Mouse (Mus musculus): ENCODE data around the gene Cog6. TPM values are rescaled to one million over a fixed set of nuclear protein-coding genes. Genes with fewer than 3 reads are reported as not detected.

The Cog6 gene
- polyA plus RNA-seq (2017; shearing (Covaris generic)) = 44.8 TPM

DNA sequence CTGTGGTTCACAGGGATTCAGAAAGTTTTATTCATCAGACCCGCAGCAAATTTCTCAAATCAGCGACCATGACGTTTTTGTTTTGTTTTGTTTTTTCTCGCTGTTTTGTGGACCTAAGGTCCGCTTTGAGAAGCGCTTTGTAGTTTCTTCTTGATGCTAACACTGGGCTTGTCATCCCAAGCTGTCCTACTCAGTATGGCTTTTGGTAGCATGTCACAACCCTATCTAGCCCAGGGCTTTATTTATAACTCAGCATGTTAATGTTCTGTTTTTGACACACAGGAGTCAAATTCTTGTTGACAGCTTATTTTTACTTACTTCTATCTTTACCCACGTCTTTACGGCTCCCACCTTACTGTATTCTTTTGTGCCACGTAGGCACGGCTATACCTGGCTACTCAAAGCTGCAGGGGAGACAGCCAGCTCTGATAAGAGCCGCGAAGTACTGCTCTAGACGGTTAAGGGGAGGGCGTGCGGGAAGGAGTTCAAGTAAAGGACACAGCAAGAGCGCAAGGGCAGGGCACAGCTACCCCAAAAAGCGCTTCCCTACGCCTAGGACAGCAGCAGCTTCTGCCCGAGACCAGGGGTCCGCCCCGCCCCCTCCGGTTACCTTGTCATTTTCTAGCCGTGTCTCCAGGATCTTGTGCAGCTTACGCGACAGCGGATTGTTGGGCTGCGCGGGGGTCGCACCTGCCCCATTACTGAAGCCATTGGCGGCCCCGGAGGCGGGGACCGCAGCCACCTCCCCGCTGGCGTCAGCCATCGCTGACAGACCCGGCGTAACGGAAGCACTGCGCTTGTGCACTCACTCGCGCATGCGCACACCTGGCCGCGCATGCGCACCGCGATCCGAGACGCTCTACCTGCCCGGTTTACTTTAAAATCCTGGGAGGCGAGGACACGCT is at the start of gene Cog6:
Gene Cog6 (minus strand): TSS at position 802 of the 905 bp plus-strand sequence.

DNA sequence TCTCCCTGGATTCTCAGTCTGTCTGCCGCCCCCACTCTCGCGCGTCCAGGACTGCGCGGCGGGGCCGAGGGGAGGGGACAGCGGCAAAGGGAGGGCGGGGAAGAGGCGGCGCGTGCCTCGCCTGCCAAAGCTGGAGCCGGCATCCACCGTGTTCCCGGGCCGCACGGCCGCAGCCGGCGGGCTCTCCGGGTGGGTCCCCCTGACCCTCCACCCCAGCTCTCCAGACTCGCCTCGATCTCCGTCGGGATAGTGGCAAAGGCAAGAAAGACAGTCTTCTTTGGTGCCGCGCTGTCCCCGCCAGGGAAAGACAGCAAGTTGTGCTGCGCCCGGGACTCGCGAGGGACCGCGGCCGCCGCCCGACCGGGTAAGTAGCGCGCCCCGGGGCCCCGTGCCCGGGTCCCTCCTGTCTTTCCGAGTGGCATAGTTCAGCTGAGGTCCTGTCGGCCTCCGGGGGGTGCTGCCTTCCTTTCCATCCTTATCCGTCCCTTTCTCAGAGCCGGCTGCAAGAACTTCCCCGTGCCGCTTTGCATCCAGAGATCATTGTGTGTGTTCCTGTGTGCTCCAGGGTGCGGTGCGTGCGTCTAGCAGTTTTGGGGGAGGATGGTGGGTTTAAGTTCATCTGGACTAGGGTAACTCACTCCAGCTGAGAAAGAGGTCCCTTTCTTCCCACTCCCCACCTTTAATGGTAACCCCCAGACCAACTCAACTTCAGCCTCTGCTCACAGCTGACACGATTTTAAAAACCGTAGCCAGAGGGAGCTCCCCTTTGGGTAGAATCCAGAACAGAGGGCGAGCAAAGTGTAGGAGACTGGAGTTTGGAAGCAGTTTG is 24.6 kb upstream of the Cog6 start, which contains the start of gene Lhfp:
Gene Lhfp (plus strand): TSS at position 118 of the 829 bp plus-strand sequence.

Other genes starting within 250 kb of the Cog6 start
- 1.2 TPM for gene Lhfp, start 24.3 kb upstream of the Cog6 start, polyA plus RNA-seq (2017; shearing (Covaris generic))

All from CD4-positive, CD25-positive, alpha-beta regulatory T cell (primary cell).